Mouse (Mus musculus): Measurements from ENCODE around the gene Tbl1x.

DNA sequence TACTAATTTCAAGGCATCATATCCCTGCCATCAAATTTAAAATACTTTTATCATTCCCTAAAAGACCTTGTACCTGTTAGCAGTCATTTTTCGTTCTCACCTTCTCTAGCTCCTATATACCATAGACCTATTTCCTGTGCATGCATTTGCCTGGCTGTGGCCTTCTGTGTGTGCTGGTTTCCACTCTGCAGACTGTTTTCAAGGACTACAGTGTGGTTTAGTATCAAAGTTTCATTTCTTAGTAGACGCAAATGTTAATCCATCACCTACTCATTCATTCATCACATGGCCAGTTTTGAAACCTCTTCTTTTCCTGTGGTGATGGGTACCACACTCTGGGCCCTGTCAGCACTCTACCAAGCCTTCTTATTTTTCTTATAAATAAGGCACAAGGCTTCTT is 75.2 kb downstream of the Tbl1x start:
- no peak for TF ChIP-seq FOSL1 (IDR thresholded peaks at IDR 0.05; ENCODE audit: insufficient read depth, low read length, poor library complexity, severe bottlenecking)
- no peak for TF ChIP-seq CTCF (IDR thresholded peaks at IDR 0.05; ENCODE audit: control insufficient read depth, insufficient read depth, insufficient read length)
- TF ChIP-seq CEBPB (IDR thresholded peaks at IDR 0.05; ENCODE audit: low read depth), result no peak
- no peak for TF ChIP-seq MAX (IDR thresholded peaks at IDR 0.05)
- TF ChIP-seq MYOD1 (IDR thresholded peaks at IDR 0.05; ENCODE audit: control insufficient read depth, insufficient read length, low read depth), result no peak
- TF ChIP-seq MYOG (IDR thresholded peaks at IDR 0.05; ENCODE audit: control insufficient read depth, extremely low read depth, insufficient read length), result no peak

Measured in C2C12 (cell line).